Mouse (Mus musculus) lung, postnatal 10 days (tissue): ENCODE measurements around the gene Mrpl35.

Source experiments
- DNase-seq: peaks from one replicate; pipeline ENCODE4 v3.0.0; 2021

Mrpl35 gene

DNA sequence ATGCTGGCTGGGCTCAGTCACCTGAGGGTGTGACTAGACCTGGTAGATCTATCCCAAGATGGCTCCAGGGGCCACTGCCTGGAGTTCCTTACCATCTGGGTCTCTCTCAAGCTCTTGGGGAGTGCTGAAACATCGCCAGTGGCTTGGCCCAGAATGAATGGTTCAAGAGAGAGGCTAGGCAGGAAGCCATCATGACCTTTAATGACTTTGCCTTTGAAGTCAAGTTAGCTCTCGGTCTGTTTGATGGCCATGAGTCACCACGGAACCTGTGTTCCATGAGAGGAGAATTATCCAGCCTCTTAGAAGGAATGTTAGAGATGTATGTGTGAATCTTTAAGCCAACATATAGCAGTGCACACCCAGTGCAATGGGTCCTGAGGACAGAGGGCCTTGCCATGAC, 27.4 kb downstream of the Mrpl35 start:
- DNase-seq = no peak

DNA sequence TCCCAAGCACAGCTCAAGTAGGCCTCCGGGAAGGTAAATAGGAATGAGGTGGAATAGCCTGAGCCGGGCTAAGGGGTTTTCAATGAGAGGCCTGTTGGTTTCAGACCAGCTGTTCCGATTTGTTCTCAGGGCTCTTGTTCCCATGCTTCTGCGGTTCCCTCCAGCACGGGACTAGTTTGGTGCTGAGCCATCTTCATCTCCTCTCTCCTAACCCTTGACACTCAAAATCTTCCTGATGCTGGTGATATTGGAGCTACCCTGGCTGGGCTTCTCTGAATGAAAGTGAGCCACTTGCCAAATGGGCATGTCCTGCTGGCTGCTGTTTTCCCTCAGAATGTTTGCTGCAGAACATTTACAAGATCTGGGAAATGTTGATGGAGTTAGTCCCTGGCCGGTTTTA, 35.0 kb downstream of the Mrpl35 start:
- no peak for DNase-seq

DNA sequence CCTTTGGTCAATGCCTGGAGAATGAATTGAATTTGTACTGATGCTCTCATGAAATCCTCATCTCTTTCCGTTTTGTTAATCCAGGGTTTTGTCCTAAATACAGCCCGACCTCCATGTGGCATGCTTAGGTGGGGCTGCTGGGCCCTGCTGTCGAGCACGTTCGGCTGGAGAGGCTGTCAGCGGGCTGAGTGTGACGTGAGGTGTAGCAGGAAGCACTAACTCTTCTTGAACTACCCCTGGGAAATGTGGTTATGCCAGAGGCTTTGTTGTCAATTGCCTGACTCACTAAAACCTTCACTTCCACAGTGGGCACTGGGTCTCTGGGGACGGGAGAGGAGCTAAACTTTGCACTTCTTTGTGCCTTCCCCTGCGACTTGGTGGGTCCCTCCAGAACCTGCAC, 38.4 kb downstream of the Mrpl35 start:
- no peak for DNase-seq

GRCm38 (mm10) chr6:71783165-71783564, 43.6 kb downstream of the Mrpl35 start:
- no peak for DNase-seq

- DNase-seq = no peak
Measured at GRCm38 (mm10) chr6:71780431-71780830, 46.3 kb downstream of the Mrpl35 start.

DNA sequence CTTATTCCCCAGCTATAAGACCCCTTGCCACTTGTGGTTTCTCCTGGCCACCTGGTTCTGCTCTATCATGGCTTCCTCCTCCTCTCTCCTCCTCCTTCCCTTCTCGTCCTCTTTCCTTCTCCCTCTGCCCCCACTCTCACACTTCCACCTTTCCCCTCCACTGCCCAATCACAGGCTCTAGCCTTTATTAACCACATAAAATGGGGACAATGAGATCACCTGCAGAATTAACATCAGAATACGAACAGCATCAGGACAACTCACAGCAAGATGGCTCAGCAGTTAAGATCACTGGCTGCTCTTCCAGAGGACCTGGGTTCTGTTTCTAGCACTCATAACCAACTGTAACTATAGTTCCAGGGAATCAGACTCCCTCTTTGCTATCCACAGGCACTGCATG, 46.9 kb downstream of the Mrpl35 start:
- DNase-seq = no peak

- DNase-seq = no peak
Measured at GRCm38 (mm10) chr6:71778016-71778415, 48.8 kb downstream of the Mrpl35 start.

- DNase-seq = peak; percentile 18
Measured at GRCm38 (mm10) chr6:71772636-71773208, 54.0 kb downstream of the Mrpl35 start.

GRCm38 (mm10) chr6:71772156-71772555, 54.6 kb downstream of the Mrpl35 start:
- DNase-seq = peak; percentile 19

- DNase-seq = no peak
Measured at GRCm38 (mm10) chr6:71771282-71771681, 55.5 kb downstream of the Mrpl35 start.

DNA sequence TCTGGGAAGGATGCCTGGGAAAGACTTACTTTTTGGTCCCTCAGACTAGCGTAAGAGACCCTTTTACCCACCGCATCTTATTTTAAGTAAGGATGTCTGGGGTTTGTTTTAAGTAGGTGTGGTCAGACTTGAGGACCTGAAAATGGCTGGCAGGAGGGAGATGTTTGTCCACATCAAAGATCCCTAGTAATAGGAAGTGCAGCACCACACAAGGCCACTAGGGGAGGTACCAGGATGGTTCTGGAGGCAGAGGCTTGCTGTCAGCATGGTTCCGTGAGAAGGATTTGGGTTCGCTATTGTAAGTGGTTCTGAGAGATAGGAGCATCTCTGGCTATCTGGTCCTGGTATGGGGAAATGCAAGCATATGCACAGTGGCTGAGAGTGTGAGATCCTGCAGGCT, 55.9 kb downstream of the Mrpl35 start:
- no peak for DNase-seq

- no peak for DNase-seq
Measured at GRCm38 (mm10) chr6:71769901-71770690, 56.7 kb downstream of the Mrpl35 start.

- DNase-seq = no peak
Measured at GRCm38 (mm10) chr6:71767761-71768160, 59.0 kb downstream of the Mrpl35 start.
